Mouse (Mus musculus) layer of hippocampus, adult 8-10 months (tissue): Measurements from ENCODE around the gene Pfkfb3. TPM values are rescaled to one million over a fixed set of nuclear protein-coding genes. Genes with fewer than 3 reads are reported as not detected.

Experiments
- DNase-seq, 2 experiments: peaks; one replicate each; pipeline ENCODE4 v3.0.0; 2022; ENCODE audit warnings: low spot score in 2 of 2
- total RNA-seq, 4 experiments: library from RNA; stranded (reverse); gene quantifications; 2 replicates each; pipeline ENCODE4 v1.2.4; 2022

The Pfkfb3 gene
- total RNA-seq, result 10 to 100 TPM; 42.5 to 50.7 (median 45.4) TPM

DNA sequence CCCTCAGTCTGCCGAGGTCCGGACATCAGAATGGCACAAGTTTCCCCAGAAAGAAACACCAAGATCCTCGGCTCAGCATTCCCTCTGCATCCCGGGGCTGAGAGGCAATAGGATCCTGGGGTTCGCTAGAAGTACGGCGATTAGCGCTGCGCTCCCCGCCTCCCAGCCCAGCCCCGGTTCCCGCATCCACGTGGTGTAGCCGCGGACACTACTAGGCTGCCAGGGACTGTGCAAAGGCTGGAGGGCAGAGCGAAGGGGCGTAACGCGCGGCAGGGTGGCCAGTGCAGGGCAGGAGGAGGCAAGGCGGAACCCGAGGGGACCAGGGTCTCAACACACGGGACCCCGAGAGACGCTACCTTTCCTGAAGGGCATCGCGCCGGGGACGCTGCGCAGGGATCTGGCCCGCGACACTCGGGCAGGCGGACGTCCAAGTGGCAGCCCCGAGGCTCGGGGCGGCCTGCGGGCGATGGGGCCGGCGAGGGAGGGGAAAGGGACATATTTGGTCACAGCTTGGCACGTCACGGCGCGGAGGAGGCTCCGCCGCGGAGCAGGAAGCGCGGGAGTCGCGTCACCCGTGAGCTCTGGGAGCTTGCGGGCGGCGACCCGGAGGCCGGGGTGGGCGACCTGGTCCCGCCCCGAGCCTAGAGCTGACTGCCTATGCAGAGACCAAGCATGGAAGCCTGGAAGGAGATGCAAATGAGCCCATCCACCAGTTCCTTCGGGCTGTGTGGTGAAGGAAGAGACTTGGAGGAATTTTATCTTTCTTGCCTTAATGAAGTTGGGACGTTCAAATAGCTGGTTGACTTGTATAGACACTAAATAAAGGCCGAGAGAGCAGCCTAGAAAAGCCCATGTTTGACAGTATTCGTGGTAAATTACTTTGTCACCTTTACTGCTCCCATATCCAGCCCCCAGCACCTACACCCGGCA, at the start of gene Pfkfb3:
Gene Pfkfb3, minus strand, starts transcription at position 607 of the 930 bp plus-strand sequence.
- DNase-seq, result peak; percentile 50 to 57

DNA sequence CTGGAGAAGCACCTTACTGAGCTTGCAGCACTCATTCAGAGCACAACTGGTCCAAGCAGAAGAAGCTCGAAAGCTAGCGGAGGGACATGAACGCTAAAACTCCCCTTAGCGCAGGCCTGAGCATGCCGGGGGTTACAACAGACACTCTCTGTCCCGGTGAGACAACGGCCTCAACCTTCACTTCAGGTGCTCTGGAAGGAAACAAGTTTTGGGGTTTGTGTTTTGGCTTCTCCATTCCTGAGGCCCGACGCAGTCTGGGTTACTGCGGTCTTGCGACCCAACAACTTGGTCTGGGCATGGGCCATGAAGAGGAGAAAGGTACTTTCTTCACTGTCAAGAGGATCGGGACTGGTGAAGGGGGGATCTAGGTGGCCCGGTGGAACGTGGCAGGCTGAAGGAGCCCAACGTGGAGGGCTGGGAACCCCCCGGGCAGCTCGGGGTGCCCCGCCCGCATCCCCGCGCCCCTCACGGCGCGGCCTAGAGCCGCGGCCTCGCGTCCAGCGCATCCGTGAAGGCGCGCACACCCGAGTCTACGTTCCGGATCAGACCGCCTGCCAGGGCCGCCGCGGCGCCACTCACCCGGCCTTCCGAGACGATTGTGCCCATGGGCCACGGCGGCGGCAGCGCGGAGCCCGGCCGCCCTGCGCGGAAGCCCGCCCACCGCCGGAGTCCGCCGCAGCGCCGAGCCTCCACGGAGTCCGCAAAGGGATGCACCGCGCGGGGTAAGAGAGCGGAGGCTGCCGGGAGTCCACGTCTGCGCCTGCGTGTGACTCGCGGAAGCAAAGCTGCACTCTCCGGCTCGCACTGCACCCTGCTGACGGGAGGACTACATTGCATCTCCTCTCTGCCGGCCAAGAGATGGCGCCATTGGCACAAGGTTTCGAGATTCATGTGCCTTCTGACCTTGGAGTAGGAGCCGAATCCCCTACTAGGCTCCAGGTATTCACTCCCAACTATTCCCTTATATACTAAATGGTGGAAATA, 48.9 kb upstream of the Pfkfb3 start:
- peak; percentile 89 to 95 for DNase-seq

DNA sequence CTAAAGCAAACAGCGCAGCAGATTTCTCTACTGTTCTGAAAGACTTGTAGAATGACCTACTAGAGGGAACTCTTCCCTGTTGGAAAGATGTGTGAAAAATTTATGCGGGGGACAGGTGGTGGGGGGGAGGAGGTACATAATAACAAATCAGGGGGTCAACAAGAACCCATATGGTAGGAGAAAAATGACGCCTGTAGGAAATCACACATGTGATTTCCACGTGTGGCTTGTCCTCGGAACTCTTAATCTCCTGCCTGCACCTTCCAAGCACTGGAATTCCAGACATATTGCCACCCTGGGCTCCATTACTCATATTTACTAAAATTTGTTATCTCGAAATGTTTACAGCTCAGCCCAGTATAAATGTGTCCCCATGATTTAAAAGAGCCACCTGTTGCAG, 47.9 kb upstream of the Pfkfb3 start:
- no peak for DNase-seq

DNA sequence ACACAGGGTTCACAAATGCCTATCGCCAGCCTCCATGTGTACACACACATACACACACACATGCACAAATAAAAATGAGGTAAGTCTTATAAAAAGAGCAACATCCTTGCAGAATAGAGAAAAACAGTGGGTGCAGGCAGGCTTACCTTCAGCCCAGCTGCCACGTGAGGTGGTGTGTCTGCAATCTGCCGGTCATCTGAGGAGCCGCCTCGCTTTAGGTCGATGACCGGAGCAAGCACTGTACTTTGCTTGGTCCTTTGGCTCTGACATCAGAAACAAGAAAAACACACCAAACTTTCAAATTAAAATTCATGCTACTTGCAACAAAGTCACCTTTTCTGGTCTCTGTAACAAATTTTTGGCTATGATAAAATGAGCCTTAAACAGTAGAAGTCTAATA, 44.0 kb upstream of the Pfkfb3 start:
- DNase-seq, result no peak

DNA sequence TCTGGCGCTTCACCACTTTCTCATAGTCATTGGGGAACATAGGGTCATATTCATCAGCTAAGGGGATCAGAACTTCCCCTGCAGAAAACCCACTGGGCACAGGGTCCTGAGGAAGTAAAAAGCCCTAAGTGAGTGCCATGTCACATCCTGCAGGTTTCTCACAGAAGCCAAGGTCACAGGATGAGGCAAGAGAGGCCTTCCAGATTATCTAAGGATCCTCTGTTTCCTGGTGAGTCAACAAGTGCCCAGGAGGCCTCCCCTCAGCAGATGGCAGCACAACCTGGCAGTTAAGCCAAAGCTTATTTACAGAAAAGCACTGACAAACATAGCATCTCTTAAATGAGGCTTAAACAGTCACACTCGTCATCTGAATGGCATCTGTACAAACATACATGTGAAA, 42.8 kb upstream of the Pfkfb3 start:
- DNase-seq, result no peak

DNA sequence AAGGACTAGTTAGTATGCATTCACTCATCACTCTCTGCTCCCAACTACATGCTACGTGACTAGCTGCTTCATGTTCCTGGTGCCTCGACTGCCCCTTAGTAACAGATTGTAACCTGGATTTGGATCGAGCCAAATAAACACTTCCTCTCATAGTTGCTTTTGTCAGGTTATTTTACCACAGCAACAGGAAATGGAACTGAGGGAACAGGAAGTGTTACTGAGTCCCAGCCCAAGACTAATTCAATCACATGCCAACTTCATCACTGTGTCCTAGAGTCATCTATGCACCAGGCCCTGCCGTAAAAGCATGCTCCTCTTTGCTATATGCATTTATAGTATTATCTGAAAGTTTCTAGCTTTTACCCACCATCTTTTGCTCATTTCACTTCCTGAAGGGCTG, 34.1 kb upstream of the Pfkfb3 start:
- no peak for DNase-seq

DNA sequence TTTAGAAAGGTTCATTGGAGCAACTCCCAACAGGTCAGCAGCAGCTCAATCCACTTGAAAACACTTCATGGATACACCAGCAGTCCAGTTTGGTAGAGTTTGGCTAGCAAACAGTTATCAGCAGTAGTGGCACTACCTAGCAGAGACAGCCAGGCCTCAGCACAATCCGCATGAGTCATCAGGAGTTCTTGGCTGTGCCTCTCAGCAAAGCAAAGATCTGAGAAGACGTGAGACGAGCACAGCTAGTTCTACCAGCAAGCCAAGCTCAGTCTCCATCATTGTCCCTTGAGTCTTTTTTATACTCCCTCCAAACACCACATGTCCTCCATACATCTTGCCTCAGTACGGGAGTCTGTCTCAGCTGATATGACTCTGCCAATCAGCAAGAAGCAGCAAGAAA, 25.5 kb upstream of the Pfkfb3 start:
- DNase-seq, result no peak

DNA sequence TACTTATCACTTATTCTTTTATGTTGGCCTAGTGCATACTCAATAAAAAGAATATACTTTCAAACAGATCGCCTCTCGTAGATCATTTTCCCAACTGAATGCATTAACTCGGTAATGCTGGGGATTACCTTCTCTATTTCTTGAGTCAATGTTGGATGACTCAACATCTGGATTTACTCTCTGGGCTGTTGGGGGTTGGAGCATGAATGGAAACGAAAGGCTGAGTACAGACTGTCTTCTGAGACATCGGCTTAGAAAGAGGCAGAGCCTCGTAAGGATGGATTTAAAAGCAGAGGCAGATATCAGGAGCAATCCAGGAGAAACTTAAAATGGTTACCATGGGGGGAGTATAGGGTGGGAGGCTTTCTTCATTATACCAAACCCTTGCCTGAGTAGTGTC, 24.3 kb upstream of the Pfkfb3 start:
- no peak for DNase-seq

DNA sequence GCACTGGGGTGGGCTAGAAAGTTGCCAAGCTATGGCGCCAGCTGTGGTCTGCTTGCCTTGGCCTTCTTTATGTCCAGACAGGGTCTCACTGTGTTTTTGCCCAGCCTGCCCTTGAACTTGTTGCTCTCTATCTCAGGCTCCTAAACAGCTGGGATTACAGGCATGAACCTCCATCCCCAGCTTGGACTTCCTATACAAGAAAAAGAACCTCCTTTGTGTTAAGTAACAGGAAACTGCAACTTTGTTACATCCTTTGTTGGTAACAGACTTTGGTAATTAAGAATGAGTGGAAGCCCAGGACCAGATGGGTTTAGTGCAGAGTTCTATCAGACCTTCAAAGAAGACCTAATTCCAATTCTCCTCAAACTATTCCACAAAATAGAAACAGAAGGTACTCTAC, 19.8 kb upstream of the Pfkfb3 start:
- DNase-seq, result no peak

DNA sequence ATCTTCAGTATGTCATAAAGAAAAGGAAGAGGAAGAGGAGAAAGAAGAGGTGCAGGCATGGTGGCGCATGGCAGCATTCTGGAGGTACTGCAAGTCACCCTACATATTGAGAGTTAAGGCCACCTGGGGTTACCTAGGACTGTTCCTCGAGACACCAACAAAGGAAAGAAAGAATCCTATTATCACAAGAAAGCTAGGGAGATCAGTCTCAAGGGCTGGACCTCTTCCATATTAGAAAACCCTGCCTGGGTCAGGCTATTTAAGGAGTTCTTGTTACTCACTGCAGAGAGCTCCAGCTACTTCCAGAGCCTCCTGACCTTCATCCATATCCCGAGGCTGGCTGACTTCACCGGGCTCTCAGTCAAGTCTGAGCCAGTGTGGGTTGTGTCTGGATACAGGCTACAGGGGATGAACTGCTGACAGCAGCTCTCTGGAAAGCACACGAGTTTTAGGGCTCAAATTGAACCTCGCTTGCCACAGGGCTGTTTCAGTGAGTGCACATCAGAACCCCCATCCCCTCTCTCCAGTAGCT, 17.2 kb upstream of the Pfkfb3 start:
- DNase-seq, result no peak

DNA sequence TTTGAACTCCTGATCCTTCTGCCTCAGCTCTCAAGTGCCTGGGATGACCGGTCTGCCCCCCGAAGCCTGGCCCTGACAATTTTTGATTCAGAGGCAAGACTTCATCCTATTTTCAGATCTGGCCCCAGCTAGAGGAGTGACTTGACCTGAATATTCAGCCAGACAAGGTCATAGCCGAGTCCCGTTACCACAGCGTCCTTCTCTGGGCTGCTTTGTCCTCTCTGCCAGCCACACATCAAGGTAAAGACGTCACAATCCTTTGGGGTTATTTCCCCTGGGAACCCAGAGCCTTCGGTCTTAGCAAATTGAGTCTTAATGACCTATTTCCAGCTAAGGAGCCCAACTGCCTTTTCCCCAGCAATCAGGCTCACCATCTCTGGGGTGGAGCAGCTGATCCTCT, 14.6 kb upstream of the Pfkfb3 start:
- no peak for DNase-seq

DNA sequence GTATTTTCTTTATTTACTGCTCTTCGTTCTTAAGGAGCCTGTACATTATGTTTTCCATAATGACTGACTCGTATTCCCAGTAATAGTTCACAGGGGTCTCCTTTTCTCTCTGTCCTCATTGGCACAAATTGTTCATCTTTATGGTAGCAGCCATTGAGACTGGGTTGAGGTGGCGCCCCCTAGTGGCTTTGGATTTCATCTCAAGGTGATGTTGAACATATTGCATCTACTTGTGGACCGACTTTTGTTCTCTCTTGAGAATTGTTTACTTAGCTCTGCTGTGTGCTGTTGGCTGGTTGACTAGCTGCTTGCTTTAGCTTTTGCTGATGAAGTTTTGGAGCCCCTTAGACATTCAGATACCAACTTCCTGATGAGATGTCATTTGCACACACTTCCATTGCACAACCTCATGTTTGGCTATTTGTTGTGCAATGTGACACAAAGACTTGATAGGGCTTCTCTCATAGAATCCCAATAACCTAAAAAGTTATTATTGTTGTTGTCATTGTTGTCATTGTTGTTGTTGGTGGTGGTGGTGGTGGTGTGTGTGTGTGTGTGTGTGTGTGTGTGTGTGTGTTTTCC, 14.0 kb upstream of the Pfkfb3 start:
- no peak for DNase-seq

DNA sequence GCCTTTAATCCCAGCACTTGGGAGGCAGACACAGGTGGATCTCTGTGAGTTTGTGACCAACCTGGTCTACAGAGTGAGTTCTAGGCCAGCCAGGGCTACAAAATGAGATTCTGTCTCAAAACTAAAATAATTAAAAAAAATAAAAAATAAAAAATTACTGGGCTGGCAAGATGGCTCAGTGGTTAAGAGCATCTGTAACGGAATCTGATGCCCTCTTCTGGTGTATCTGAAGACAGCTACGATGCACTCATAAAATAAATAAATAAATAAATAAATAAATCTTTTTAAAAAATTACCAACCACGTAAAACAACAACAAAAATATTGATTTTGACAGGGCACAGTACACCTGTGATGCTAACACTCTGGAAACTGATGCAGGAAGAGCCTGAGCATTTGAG, 13.0 kb upstream of the Pfkfb3 start:
- no peak for DNase-seq

DNA sequence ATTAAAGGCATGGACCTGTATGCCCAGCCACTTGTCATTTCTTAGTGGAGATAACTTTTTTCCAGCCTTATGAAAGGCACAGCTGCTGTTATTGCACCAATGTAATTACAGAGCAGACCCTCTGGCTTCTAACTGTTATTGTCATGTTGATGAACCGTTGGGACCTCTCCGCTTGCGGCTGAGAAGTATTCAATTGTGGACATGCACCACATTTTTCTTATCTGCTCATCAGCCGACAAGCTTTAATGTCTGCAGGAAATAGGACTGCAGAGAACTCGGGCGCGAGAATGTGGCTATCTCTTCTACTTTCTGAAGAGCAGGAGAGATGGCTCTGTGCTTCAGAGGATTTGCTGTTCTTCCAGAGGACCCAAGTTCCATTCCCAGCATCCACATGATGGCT, 12.4 kb upstream of the Pfkfb3 start:
- DNase-seq, result no peak

DNA sequence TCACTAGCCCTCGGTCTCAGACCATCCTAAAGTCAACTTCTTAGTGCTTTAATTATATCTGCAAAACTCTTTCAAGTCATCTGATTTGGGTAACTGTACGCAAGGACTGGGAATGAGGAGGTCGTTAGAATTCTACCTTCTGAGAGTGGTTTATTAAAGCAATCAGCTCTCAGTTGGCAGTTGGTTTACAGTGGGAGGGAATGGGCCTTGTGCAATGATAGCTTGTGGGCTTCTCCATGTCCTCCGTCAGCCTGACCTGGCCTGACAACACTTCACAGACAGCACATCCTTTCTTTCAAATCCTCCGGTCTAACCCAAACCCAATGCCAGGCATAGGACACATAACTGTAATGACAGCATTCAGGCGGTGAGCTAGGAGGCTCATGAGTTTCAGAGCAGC, 10.9 kb upstream of the Pfkfb3 start:
- no peak for DNase-seq

DNA sequence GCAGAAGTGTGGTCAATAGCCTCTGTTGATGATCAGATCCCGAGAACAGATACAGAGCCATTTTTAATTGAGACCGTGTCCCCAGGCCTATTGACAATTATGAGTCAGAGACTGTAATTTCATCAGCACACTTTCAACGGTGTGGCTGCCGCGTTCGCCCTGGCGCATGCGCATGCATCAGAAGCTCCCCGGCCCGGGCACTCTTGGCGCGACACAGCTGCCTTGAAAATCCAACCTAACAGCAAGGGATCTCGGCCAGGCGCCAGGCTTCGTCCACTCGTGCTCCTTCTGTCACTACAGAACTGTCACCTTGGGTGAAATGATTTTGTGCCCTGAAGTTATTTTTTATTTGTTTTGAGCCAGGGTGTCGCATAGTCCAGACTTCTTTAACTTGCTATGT, 9.4 kb upstream of the Pfkfb3 start:
- no peak for DNase-seq

DNA sequence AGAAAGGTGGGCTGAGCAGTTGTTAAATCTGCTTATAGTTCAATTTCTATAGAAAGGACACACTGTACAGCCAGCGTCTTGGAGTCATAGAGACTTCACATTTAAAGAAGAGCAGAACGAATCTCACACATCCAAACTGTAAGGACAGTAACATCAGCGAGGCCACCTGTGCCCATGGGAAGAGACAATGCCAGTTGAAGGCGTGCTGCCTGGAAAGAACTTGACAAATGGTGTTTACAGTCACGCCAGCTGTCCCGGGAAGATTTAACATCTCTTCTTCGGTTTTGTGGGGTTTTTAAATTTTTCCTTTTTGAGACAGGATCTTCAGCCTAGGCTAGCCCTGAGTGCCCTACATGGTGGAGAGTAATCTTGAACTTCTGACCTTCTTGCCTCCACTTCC, 4.8 kb upstream of the Pfkfb3 start:
- DNase-seq, result peak; percentile 27 to 45

DNA sequence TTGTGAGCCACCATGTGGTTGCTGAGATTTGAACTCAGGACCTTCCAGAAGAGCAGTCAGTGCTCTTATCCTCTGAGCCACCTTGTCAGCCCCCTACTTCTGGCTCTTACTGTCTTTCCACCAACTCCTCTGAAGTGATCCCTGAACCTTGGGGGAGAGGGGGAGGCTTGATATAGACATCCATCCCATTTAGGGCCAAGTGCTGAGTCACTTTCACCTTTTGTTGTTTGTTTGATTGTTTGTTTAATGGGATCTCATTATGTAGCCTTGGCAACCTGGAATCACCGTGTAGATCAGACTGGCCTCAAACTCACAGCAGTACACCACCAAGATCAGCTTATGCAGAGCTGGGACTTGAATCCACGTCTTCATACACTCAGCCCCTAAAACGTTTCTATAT, 3.4 kb upstream of the Pfkfb3 start:
- DNase-seq, result no peak

DNA sequence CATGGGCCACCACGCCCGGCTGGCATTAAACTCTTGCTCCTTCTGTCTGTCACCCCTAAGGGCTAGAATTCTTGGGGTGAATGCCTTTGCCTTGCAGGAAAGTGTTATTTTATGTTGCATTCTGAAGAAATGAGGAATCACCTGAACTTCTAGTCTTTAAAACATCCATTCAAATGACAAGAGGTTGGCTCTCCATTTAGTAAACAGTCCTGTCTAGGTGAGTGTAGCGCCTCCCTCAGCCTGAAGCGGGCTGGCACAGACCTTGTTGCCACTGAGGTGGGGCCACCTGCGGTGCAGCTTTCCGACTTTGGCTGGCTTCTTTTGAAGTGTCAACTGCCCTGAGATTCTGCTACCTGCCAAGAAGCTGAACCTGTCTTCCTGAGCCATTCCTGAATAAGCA, 1.4 kb upstream of the Pfkfb3 start:
- DNase-seq, result no peak

DNA sequence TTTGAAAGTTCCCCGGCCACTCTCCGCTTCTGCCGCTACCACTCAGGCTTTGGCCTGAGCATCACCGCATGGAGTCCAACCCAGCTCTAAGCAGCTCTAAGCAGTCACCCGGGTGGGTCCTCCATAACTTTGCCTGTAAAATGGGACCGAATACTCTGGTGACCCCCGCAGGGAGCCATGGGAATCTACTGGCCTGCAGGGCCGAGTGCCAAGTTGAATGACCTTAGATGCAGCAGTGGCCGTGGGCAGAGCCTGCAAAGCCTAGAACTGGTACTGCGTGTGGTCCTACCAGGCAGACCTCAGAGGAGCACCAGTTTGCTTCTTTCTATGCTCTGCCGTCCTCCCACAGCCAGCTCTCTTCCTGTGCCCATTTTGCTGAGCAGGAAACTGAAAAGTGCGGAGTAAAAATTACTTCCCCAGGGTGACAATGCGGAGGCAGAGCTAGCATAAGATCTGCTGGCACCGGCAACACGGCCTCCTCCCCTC, 868 bp downstream of the Pfkfb3 start:
- no peak for DNase-seq

DNA sequence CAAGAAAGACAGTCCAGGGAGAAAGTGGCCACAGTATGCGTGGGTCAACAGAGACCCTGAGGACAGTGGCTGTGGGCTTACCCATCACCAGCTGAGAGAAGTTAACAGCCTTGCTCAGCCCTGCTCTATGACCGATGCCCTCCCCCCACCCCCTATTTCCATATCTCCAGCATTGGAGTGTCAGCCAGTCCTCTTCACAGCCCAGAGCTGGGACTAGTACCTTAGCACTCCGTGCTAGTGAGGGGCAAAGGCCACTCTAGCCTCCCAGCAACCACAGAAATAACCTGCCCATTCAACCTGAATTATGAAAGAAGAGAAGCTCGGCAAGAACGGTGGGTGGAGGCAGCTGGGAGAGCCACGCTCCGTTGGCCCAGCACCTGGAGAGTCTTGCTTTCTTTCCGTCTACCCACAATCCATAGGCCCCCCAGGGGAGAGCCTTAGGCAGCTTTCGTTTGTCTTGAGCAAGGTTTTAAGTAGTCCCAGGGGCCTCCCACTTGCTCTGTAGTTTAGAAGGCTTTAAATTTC, 1.5 kb downstream of the Pfkfb3 start:
- no peak for DNase-seq
